Mouse (Mus musculus) adrenal gland, postnatal 25 days (tissue): ENCODE data around the gene Zgpat. TPM values are rescaled to one million over a fixed set of nuclear protein-coding genes. Genes with fewer than 3 reads are reported as not detected.

Source experiments
- DNase-seq: peaks from one replicate; pipeline ENCODE4 v3.0.0; 2021; ENCODE audit warnings: mixed read lengths
- long read RNA-seq: library from polyadenylated mRNA; stranded (forward); transcript quantifications from one replicate; pipeline ENCODE4 v2.0.0, GENCODE M21; 2021
- total RNA-seq: library from RNA; stranded (reverse); gene quantifications from 2 replicates; pipeline ENCODE4 v1.2.3, GENCODE M21; 2021

Zgpat gene
- total RNA-seq = 51.2 and 61.6 TPM in 2 replicates
- long read RNA-seq, transcript Zgpat-202 (6 exons, 2,072 nt) = major isoform, 56 of 101 reads
- long read RNA-seq, partial matches to known transcripts = 8 of 101 reads
- long read RNA-seq, other reads (novel, unspliced or antisense) = 33 of 101 reads

GRCm38 (mm10) chr2:181364860-181365596 lies at the start of gene Zgpat, which contains the start of gene Arfrp1:
TSS of gene Zgpat (plus strand) at chr2:181364928.
TSS of gene Arfrp1 (minus strand) at chr2:181365404.
- peak; percentile 90 for DNase-seq

GRCm38 (mm10) chr2:181319248-181320102 lies 45.3 kb upstream of the Zgpat start, which contains the start of gene Rtel1:
TSS of gene Rtel1 (plus strand) at chr2:181319739.
- DNase-seq = peak; percentile 82

- no peak for DNase-seq
Observed at GRCm38 (mm10) chr2:181320103-181320499, 44.6 kb upstream of the Zgpat start.

- DNase-seq = no peak
Observed at GRCm38 (mm10) chr2:181322136-181322535, 42.6 kb upstream of the Zgpat start.

GRCm38 (mm10) chr2:181326098-181326497 lies 38.6 kb upstream of the Zgpat start:
- DNase-seq = no peak

GRCm38 (mm10) chr2:181332542-181332941 lies 32.2 kb upstream of the Zgpat start:
- DNase-seq = no peak

GRCm38 (mm10) chr2:181334023-181334422 lies 30.7 kb upstream of the Zgpat start:
- peak; percentile 60 for DNase-seq

- no peak for DNase-seq
Observed at GRCm38 (mm10) chr2:181340426-181340825, 24.3 kb upstream of the Zgpat start.

GRCm38 (mm10) chr2:181342766-181343165 lies 22.0 kb upstream of the Zgpat start:
- no peak for DNase-seq

- DNase-seq = no peak
Observed at GRCm38 (mm10) chr2:181356780-181357179, 7.9 kb upstream of the Zgpat start.

- no peak for DNase-seq
Observed at GRCm38 (mm10) chr2:181363946-181364345, 782 bp upstream of the Zgpat start.

GRCm38 (mm10) chr2:181364487-181364859 lies 255 bp upstream of the Zgpat start:
- DNase-seq = no peak

GRCm38 (mm10) chr2:181365655-181366075 lies 937 bp downstream of the Zgpat start:
- peak; percentile 21 for DNase-seq

GRCm38 (mm10) chr2:181370001-181370400 lies 5.3 kb downstream of the Zgpat start:
- DNase-seq = no peak

GRCm38 (mm10) chr2:181375787-181376186 lies 11.1 kb downstream of the Zgpat start:
- no peak for DNase-seq

GRCm38 (mm10) chr2:181377230-181377629 lies 12.5 kb downstream of the Zgpat start:
- no peak for DNase-seq

- no peak for DNase-seq
Observed at GRCm38 (mm10) chr2:181378701-181379100, 14.0 kb downstream of the Zgpat start.

- no peak for DNase-seq
Observed at GRCm38 (mm10) chr2:181379778-181380177, 15.1 kb downstream of the Zgpat start, which contains the start of gene Lime1. TSS of gene Lime1 (plus strand) at chr2:181380078.

- no peak for DNase-seq
Observed at GRCm38 (mm10) chr2:181380251-181380650, 15.5 kb downstream of the Zgpat start.

GRCm38 (mm10) chr2:181381107-181381506 lies 16.4 kb downstream of the Zgpat start:
- DNase-seq = no peak

GRCm38 (mm10) chr2:181381631-181382306 lies 17.0 kb downstream of the Zgpat start:
- no peak for DNase-seq

GRCm38 (mm10) chr2:181384463-181384862 lies 19.7 kb downstream of the Zgpat start:
- DNase-seq = no peak
